Mouse (Mus musculus) retina, embryonic 14.5 days (tissue): ENCODE data around the gene Rab5if.
A peak's percentile ranks its signal among the peaks of the same experiment; 100 is the strongest.
"Not testable (repeated sequence)": the region's sequence is repeated elsewhere in the genome, so short reads cannot be mapped to it uniquely, and the experiment has no call there.

ENCODE experiments used
- DNase-seq: peaks from one replicate; pipeline ENCODE4 v3.0.0-alpha.2; 2015; ENCODE audit warnings: low spot score

Gene Rab5if

GRCm38 (mm10) chr2:156887017-156887416, 24.1 kb downstream of the Rab5if start, which contains the start of gene Sla2:
TSS of gene Sla2 (minus strand) at chr2:156887192.
- DNase-seq, result no peak

DNA sequence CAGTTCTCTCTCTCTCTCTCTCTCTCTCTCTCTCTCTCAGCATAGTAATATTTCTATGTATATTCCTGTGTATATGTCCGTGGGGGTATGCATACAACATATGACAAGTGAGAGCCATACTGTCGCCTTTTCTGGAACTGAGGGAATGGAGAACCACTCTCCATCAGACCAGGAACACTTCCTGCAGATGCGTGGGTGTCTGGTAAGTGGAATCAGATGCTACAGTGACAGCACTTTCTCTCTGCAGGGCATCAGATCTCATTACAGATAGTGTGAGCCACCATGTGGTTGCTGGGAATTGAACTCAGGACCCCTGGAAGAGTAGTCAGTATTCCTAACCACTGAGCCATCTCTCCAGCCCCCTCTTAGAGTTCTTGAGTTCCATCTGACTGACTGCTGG, 25.6 kb downstream of the Rab5if start:
- no peak for DNase-seq

DNA sequence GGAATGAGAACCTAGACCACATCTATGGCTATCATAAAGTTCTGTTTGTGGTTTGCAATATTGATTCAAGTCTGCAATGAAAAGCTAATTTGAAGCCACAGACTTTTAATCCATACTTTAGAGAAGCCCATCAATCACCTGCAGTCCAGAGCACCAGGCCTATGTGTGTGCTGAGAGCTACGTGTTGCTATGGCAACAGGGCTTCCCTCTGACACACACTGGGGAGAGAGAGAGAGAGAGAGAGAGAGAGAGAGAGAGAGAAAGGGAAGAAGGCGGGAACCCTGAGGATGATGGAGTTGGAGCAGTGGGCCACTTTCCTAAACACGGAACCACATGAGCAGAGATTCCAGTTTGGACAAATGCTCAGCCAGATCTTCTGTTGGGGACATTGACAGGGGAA, 29.3 kb downstream of the Rab5if start:
- peak; percentile 30 for DNase-seq

DNA sequence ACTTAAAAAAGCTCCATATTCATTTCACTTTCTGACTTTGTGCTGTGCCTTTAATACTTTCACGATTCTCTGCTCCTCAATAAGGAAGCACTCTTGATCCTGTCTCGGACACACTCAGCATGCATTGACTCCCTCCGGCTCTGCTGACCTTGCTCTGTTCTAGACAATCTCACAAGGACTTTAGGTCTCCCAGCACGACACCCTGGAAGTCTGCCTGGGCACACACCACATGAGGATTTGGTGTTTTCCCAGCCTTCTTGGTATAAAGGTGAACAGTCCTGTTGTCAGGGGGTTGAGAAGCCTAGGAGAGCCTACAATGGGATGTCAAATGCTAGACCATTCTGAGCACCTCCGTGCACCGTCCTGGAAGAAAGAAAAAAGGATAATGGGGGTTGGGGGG, 29.9 kb downstream of the Rab5if start:
- DNase-seq, result no peak

DNA sequence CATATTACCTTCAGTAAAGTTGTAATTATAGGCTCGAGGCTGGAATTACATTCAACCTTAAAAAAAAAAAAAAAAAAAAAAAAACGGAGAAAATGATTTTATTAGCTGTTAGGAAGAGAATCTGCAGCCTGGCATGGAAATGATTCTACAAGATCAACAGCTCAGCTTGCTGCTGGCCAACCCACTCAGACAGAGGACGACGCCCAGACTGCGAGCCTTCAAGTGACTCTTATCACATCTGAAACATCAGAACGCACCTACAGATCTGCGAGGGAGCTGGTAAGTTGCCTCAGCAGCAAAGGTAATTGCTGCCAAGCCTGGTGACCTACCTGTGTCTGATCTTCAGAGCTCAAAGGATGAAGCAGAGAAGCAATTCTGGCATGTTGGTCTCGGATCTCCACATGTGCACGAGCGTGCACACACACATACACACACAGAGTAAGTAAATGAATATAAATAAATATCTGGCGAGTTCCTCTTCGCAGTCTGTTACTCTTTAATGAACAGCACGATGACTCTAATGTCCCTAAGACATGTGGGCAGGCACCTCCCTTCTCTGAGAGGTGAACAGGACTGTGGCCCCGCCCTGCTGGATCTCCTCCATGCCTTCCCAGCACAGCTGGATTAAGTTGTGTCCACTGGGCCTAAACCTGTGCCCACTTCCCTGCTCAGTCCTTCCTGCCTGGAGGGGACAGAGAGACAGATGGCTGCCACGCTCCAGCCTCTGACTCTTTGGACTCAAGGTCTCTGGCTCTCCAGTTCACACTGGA, 31.8 kb downstream of the Rab5if start:
- no peak for DNase-seq

DNA sequence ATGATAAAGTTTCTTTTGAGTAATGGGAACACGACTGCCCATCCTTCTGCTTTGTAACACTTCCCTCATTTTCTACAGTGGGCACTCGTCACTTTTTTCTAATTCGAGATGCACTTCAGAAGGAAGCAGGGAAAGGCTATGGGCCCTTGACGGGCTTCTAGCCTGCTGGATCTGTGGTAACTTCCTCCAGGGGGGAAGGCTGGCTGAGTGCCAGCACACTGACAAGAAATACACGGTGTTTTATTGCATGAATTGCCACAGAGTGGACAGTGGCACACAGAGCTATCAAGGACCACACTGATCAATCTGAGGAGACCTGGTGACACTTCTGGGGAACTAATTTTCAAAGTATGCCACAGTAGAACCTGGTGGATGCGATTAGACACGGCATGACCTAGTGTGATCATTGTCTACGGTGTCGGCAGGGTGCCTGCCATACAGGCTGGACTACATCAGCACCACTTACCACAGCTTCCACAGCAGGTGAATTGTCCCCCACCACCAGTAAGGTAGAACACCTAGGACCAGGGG, 33.5 kb downstream of the Rab5if start:
- no peak for DNase-seq

GRCm38 (mm10) chr2:156897034-156897433, 34.1 kb downstream of the Rab5if start:
- no peak for DNase-seq

DNA sequence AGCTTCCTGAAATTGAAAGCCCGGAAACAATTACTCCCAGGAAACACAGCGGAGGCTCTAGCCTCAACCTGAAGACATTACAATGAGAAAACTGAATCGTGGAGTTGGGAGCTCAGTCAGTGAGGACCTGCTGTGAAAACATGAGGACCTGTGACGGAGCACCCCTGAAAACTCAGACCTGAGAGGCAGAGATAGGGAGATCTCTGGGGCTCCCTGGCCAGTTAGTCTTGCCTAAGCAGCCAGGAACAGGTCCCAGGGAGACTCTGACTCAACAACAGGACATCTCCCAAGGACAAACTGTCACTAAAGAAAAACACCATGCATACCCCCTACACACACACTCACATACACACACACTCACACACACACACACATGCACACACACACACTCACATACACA, 35.4 kb downstream of the Rab5if start:
- DNase-seq, result no peak

- DNase-seq, result no peak
Observed at GRCm38 (mm10) chr2:156899184-156899583, 36.3 kb downstream of the Rab5if start.

DNA sequence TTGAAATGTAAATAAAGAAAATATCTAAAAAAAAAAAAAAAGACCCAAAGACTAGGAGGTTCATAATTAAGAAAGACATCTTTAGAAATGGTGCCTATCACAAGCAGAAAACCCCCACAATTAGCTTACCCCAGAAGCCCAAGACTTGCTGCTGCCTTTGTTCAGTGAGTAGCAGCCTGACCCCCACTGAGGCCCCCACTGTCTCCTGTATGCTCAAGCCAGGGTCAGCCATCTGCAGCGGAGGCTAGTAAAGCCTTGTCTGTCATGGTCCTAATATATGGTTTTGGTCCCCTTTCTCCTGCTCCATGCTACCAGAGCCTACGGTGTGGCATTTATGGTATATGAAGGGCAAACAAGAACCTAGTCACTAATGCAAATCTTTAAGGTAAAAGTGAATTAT, 38.4 kb downstream of the Rab5if start:
- DNase-seq, result no peak

DNA sequence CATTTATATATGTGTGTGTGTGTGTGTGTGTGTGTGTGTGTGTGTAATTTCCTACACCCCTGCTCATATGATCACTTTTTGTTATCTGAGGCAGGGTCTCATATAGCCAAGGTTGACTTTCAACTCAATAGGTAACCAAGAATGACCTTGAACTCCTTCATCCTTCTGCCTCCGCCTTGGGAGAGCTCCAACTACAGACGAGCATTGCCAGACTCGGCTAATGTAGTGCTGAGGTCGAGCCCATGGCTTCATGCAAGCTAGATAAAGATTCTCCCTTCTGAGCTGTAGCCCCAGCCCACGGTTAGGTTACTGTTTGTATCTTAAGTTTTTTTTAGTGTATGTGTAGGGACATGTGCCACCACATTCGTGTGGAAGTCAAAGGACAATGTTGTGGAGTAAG, 39.0 kb downstream of the Rab5if start:
- DNase-seq, result no peak

- not testable (repeated sequence) for DNase-seq
Observed at GRCm38 (mm10) chr2:156902411-156902810, 39.5 kb downstream of the Rab5if start.

GRCm38 (mm10) chr2:156903367-156903766, 40.4 kb downstream of the Rab5if start:
- peak; percentile 20 for DNase-seq

- peak; percentile 70 for DNase-seq
Observed at GRCm38 (mm10) chr2:156904976-156905717, 42.2 kb downstream of the Rab5if start.

GRCm38 (mm10) chr2:156905931-156906330, 43.0 kb downstream of the Rab5if start:
- not testable (repeated sequence) for DNase-seq

GRCm38 (mm10) chr2:156913191-156913590, 50.3 kb downstream of the Rab5if start:
- DNase-seq, result no peak

- no peak for DNase-seq
Observed at GRCm38 (mm10) chr2:156915559-156915958, 52.6 kb downstream of the Rab5if start.

DNA sequence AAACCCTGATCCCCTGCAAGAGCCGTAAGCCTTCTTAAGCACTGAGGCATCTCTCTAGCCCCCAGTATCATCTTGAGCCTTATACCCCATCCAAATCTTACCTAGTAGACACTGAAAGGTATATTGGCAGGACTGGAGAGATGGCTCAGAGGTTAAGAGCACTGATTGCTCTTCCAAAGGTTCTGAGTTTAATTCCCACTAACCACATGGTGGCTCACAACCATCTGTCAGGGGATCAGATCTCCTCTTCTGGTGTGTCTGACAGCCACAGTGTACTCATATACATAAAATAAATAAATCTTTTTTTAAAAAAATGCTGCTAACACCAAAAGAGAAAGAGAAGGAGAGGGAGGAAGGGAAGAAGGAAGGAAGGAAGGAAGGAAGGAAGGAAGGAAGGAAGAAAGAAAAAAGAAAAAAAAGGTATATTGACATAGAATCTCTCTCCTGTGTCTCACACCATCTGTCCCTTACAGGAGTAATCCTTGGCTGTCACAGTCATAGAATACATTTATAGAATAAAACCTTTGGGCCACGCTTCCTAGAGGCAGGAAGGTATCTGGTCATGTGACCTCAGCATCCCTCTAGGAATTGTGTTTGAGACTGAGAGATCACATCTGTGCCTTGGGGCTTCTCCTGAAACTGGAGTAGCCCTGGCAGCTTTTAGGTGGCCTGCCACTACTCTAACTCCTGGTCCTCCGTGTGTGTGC, 53.6 kb downstream of the Rab5if start:
- DNase-seq, result no peak

- no peak for DNase-seq
Observed at GRCm38 (mm10) chr2:156918562-156918961, 55.6 kb downstream of the Rab5if start.

- not testable (repeated sequence) for DNase-seq
Observed at GRCm38 (mm10) chr2:156919191-156919590, 56.3 kb downstream of the Rab5if start.

GRCm38 (mm10) chr2:156919796-156920195, 56.9 kb downstream of the Rab5if start:
- no peak for DNase-seq

DNA sequence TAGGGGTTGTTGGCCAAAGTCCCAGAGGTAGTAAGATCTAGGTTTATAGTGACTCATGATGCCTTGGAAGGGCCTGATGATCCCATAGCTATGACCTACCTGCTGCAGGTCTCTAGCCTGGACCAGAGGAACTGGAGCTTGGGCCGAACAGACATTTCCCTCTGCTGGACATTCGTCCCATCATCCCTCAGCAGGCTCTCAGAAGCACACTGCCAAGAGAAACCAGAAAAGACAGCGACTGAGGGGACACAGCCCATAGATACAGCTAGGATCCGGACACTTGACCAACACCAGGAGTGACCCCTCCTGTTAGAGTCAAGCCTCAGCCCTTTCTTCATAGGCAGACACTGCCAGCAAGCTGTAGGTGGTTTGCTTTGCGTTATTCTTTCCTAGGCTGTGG, 60.1 kb downstream of the Rab5if start:
- no peak for DNase-seq
